Mouse (Mus musculus) midbrain, postnatal 0 days (tissue): ENCODE measurements at regions not wholly inside any gene's neighbourhood (a gene's known extent, or its start where the extent isn't known, plus 50 kb on each side); places are given as distances from the start of the nearest gene placed in this dataset.

Source experiments
- ATAC-seq: fragments of 200-750 bp; cut with Nextera tagmentation; 2 replicates; pipeline ENCODE4 v1.8.0; 2017; ENCODE audit warnings: moderate number of reproducible peaks, mild to moderate bottlenecking, moderate TSS enrichment, moderate library complexity; ENCODE audit not compliant: low FRiP score
- DNase-seq: peaks from one replicate; pipeline ENCODE4 v3.0.0-alpha.2; 2015; ENCODE audit warnings: low spot score
- H3K27ac ChIP-seq: fragments of 300-500 bp; sonication (generic); 2 replicates; pipeline ENCODE4 v1.5.1; 2014; ENCODE audit warnings: low read depth, mild to moderate bottlenecking, low read length, mixed read lengths
- H3K27me3 ChIP-seq: fragments of 300-500 bp; sonication (generic); 2 replicates; pipeline ENCODE4 v1.6.1; 2014; ENCODE audit warnings: low read length, control low read depth, mixed read lengths; ENCODE audit not compliant: insufficient read depth
- H3K36me3 ChIP-seq: fragments of 300-500 bp; sonication (generic); 2 replicates; pipeline ENCODE4 v1.6.1; 2014; ENCODE audit warnings: low read length, control low read depth, mixed read lengths; ENCODE audit not compliant: insufficient read depth
- H3K4me1 ChIP-seq: fragments of 300-500 bp; sonication (generic); 2 replicates; pipeline ENCODE4 v1.6.1; 2014; ENCODE audit warnings: mild to moderate bottlenecking, control low read depth, antibody characterized with exemption, low read length, mixed read lengths; ENCODE audit not compliant: insufficient read depth
- H3K4me2 ChIP-seq: fragments of 300-500 bp; sonication (generic); 2 replicates; pipeline ENCODE4 v1.6.1; 2014; ENCODE audit warnings: low read depth, mild to moderate bottlenecking, low read length, mixed read lengths; ENCODE audit not compliant: poor library complexity, severe bottlenecking
- H3K4me3 ChIP-seq: fragments of 300-500 bp; sonication (generic); 2 replicates; pipeline ENCODE4 v1.5.1; 2014; ENCODE audit warnings: low read depth, mild to moderate bottlenecking, low read length, moderate library complexity
- H3K9ac ChIP-seq: fragments of 300-500 bp; sonication (generic); replicated peaks from 2 replicates; pipeline ENCODE4 v1.6.1; 2014; ENCODE audit warnings: mild to moderate bottlenecking, low read length, moderate library complexity, mixed read lengths; ENCODE audit not compliant: poor library complexity, severe bottlenecking
- H3K9me3 ChIP-seq: fragments of 300-500 bp; sonication (generic); 2 replicates; pipeline ENCODE4 v1.6.1; 2016; ENCODE audit warnings: low read length, control low read depth
- CTCF ChIP-seq: IDR thresholded peaks from 2 replicates; pipeline ENCODE4 v1.5.1; 2016; ENCODE audit warnings: antibody characterized with exemption, mild to moderate bottlenecking
- WGBS: fragments of 180-500 bp; shearing (Covaris S2); extraction: QIAGEN DNeasy Blood & Tissue Kit; methylation state at CpG from one replicate; pipeline ENCODE4 v1.1.7; 2014; 5-methylcytosine and 5-hydroxymethylcytosine counted together

- H3K36me3 ChIP-seq = no peaks in the 10 kb centered on the region
- no peak for TF ChIP-seq CTCF
- 77% methylated on average over 4 of the region's 4 CpGs for WGBS
Measured at GRCm38 (mm10) chr16:89695833-89696232, 124.8 kb upstream of the Krtap11-1 start.

GRCm38 (mm10) chr16:89695406-89695805 lies 124.4 kb upstream of the Krtap11-1 start:
- no peak for TF ChIP-seq CTCF
- H3K27ac ChIP-seq = no peak overlapping the region
- no peak overlapping the region for H3K4me2 ChIP-seq
- no peaks in the 10 kb centered on the region for H3K27me3 ChIP-seq
- DNase-seq = no peak
- H3K4me1 ChIP-seq = no peaks in the 10 kb centered on the region
- H3K9me3 ChIP-seq = no peaks in the 10 kb centered on the region
- H3K4me3 ChIP-seq = no peak overlapping the region
- H3K9ac ChIP-seq = no peak overlapping the region
- H3K36me3 ChIP-seq = no peaks in the 10 kb centered on the region
- no peak for ATAC-seq
- WGBS = 79% methylated on average over 7 of the region's 7 CpGs

More at GRCm38 (mm10) chr16:89695833-89696232, 124.8 kb upstream of the Krtap11-1 start:
- DNase-seq = no peak
- no peak overlapping the region for H3K27ac ChIP-seq
- ATAC-seq = no peak
- H3K9ac ChIP-seq = no peak overlapping the region
- no peaks in the 10 kb centered on the region for H3K4me1 ChIP-seq
- no peaks in the 10 kb centered on the region for H3K9me3 ChIP-seq
- H3K4me3 ChIP-seq = no peak overlapping the region
- H3K4me2 ChIP-seq = no peak overlapping the region
- no peaks in the 10 kb centered on the region for H3K27me3 ChIP-seq

GRCm38 (mm10) chr16:89693321-89693720 lies 122.3 kb upstream of the Krtap11-1 start:
- WGBS = 85% methylated on average over 10 of the region's 10 CpGs
- ATAC-seq = no peak

GRCm38 (mm10) chr16:89679438-89679837 lies 108.5 kb upstream of the Krtap11-1 start:
- Histone ChIP-seq H3K4me3 (no peak overlapping the region), H3K27me3 (no peaks in the 10 kb centered on the region), H3K4me1 (0 out of 2 replicates have a peak, but pooled peaks cover 2% of the 10 kb centered on the region), H3K36me3 (no peaks in the 10 kb centered on the region), H3K9me3 (no peaks in the 10 kb centered on the region), H3K9ac (no peak overlapping the region), H3K4me2 (no peak overlapping the region), H3K27ac (no peak overlapping the region)
- ATAC-seq (no peak), DNase-seq (no peak)
- 96% methylated on average over 6 of the region's 6 CpGs for WGBS
- TF ChIP-seq CTCF = no peak

More at GRCm38 (mm10) chr16:89693321-89693720, 122.3 kb upstream of the Krtap11-1 start:
- TF ChIP-seq CTCF = no peak
- no peaks in the 10 kb centered on the region for H3K27me3 ChIP-seq
- H3K9me3 ChIP-seq = no peaks in the 10 kb centered on the region
- no peaks in the 10 kb centered on the region for H3K36me3 ChIP-seq
- no peak for DNase-seq
- H3K4me2 ChIP-seq = no peak overlapping the region
- no peak overlapping the region for H3K9ac ChIP-seq
- H3K4me1 ChIP-seq = no peaks in the 10 kb centered on the region
- H3K4me3 ChIP-seq = no peak overlapping the region
- no peak overlapping the region for H3K27ac ChIP-seq

GRCm38 (mm10) chr16:89678446-89679015 lies 107.5 kb upstream of the Krtap11-1 start:
- Histone ChIP-seq H3K27me3 (no peaks in the 10 kb centered on the region), H3K4me2 (no peak overlapping the region), H3K9me3 (no peaks in the 10 kb centered on the region), H3K4me3 (no peak overlapping the region), H3K27ac (no peak overlapping the region), H3K36me3 (no peaks in the 10 kb centered on the region), H3K9ac (no peak overlapping the region), H3K4me1 (0 out of 2 replicates have a peak, but pooled peaks cover 2% of the 10 kb centered on the region)
- DNase-seq (no peak), ATAC-seq (no peak)
- WGBS = 67% methylated on average over 6 of the region's 6 CpGs
- no peak for TF ChIP-seq CTCF

- 68% methylated on average over 13 of the region's 13 CpGs for WGBS
- Histone ChIP-seq H3K27me3 (no peaks in the 10 kb centered on the region), H3K36me3 (no peaks in the 10 kb centered on the region), H3K4me1 (0 out of 2 replicates have a peak, but pooled peaks cover 2% of the 10 kb centered on the region), H3K9me3 (no peaks in the 10 kb centered on the region), H3K27ac (no peak overlapping the region), H3K4me3 (no peak overlapping the region), H3K4me2 (no peak overlapping the region), H3K9ac (no peak overlapping the region)
- TF ChIP-seq CTCF = no peak
- ATAC-seq (no peak), DNase-seq (no peak)
Measured at GRCm38 (mm10) chr16:89675009-89675785, 104.2 kb upstream of the Krtap11-1 start.
